Mouse (Mus musculus): ENCODE measurements around the gene Arfgef2. TPM values are rescaled to one million over a fixed set of nuclear protein-coding genes. Genes with fewer than 3 reads are reported as not detected.
A peak's percentile ranks its signal among the peaks of the same experiment; 100 is the strongest.

Gene Arfgef2
- polyA plus RNA-seq, 1 experiment from 2014 or later: 4.1 TPM

DNA sequence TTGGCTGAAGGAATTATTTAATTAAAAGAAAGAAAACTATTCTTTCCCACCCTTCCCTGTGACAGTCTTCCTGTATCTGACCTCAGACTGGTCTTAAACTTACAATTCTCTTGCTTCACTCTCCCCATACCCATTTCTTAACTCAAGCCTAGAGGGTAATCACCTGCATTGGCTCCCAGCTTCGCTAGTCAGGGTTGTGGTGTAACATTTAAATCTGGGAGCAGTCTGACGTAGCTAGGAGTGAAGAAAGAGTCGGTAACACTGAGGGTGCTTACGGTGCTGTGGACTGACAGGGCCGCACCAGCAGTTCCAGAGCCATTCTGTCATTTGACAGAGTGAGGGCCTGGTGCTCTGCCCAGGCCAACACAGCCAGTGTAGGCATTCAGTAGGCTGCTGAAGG lies 87.6 kb downstream of the Arfgef2 start:
- peaks cover 50% of the 10 kb centered on the region for H3K36me3 ChIP-seq
- H3K27me3 ChIP-seq (replicated peaks): no peaks in the 10 kb centered on the region
- no peak overlapping the region for H3K27ac ChIP-seq (replicated peaks)
- ATAC-seq (ENCODE audit: low FRiP score): no peak
- H3K4me2 ChIP-seq: no peak overlapping the region
- H3K4me1 ChIP-seq: no peaks in the 10 kb centered on the region
- no peak overlapping the region for H3K9ac ChIP-seq (replicated peaks)
- H3K9me3 ChIP-seq (replicated peaks): no peaks in the 10 kb centered on the region
- WGBS: 94% methylated on average over 5 of the region's 5 CpGs
- H3K4me3 ChIP-seq (replicated peaks): no peak overlapping the region

DNA sequence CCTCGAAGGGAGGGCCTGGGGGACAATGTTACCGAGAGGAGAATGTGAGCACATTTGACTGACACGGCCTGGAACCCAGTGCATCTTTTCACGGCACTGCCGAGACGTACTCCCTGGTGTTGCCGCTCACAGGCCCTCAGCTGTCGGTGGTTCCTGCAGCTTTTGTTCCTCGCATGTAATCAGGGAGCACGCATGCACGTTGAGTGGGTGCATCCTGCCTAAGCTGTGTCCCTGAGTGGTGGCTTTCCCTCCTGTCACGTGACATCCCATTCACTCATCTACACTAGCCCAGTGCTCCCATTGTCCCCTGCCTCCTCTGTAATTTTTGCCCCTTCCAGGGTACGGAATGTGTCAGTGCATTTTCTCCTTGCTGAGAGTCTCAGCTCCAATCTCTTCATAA lies 91.0 kb downstream of the Arfgef2 start:
- H3K27me3 ChIP-seq (replicated peaks): no peaks in the 10 kb centered on the region
- no peak overlapping the region for H3K9ac ChIP-seq (replicated peaks)
- peaks cover 38% of the 10 kb centered on the region for H3K36me3 ChIP-seq
- H3K9me3 ChIP-seq (replicated peaks): no peaks in the 10 kb centered on the region
- H3K4me2 ChIP-seq: no peak overlapping the region
- H3K4me3 ChIP-seq (replicated peaks): no peak overlapping the region
- 68% methylated on average over 13 of the region's 13 CpGs for WGBS
- H3K4me1 ChIP-seq: no peaks in the 10 kb centered on the region
- no peak for ATAC-seq (ENCODE audit: low FRiP score)
- no peak overlapping the region for H3K27ac ChIP-seq (replicated peaks)

DNA sequence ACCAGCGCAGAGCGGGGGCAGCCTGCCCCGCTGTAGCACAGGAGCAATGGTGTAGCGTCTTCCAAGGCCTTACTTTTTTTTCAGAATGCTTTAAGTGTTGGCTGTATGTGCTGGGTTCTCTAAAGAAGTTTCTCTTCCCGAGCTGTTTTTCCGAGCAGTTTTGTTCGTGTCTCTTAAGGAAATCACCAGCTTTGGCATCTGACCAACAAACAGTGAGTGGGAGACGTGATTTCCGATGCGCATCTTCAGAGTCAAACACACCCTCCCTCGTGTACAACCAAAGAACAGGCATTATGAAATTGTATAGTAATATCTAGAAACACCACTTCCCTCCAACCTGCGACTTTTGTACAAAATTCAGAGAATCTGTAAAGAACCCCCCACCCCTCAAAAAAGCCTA lies 91.6 kb downstream of the Arfgef2 start:
- H3K4me1 ChIP-seq: no peaks in the 10 kb centered on the region
- no peak overlapping the region for H3K9ac ChIP-seq (replicated peaks)
- no peak for ATAC-seq (ENCODE audit: low FRiP score)

DNA sequence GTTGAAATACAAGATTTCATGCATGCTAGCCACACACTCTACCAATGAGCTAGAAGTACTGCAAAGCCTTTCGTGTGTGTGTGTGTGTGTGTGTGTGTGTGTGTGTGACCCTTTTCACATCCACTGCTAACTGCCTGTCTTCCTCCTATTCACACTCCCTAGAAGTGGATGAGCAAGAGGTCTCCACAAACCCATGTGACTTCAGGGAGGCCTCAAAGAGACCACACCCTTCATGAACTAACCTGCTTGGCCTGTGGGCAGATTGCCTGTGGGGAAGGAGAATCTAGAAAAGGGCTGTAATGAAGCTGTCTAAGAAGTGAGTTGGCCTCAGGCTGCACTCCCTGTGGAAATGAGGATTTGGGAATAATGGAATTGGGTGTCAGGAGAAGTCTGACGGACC lies 93.8 kb downstream of the Arfgef2 start:
- peaks cover 14% of the 10 kb centered on the region for H3K36me3 ChIP-seq
- whole genome bisulfite sequencing: 77% methylated on average over 2 of the region's 2 CpGs
- H3K4me2 ChIP-seq: no peak overlapping the region
- H3K27ac ChIP-seq (replicated peaks): no peak overlapping the region
- H3K27me3 ChIP-seq (replicated peaks): no peaks in the 10 kb centered on the region
- no peak overlapping the region for H3K4me3 ChIP-seq (replicated peaks)
- H3K9me3 ChIP-seq (replicated peaks): no peaks in the 10 kb centered on the region
- H3K9ac ChIP-seq (replicated peaks): no peak overlapping the region
- no peaks in the 10 kb centered on the region for H3K4me1 ChIP-seq
- ATAC-seq (ENCODE audit: low FRiP score): no peak

More for the DNA sequence above, 91.6 kb downstream of the Arfgef2 start:
- 83% methylated on average over 12 of the region's 12 CpGs for WGBS
- H3K4me3 ChIP-seq (replicated peaks): no peak overlapping the region
- no peaks in the 10 kb centered on the region for H3K9me3 ChIP-seq (replicated peaks)
- peaks cover 32% of the 10 kb centered on the region for H3K36me3 ChIP-seq
- no peak overlapping the region for H3K4me2 ChIP-seq
- no peaks in the 10 kb centered on the region for H3K27me3 ChIP-seq (replicated peaks)
- H3K27ac ChIP-seq (replicated peaks): no peak overlapping the region

DNA sequence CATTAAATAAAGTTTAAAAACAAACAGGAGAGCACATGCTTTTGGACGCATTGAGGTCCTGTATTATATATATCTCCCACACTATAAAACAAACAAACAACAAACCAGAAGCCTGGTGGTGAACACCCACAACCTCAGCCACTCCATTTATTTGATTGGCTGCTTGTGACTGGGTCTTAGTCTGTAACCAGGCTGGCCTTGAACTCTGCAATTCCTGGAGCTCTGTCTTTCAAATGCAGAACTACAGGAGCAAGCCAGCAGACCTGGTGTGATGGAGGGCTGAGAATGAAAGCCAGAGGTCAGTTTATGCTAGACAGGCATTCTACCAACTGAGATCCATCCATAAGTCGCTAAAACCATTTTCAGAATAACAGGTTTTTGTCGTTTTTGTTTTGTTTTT lies 94.4 kb downstream of the Arfgef2 start:
- H3K27ac ChIP-seq (replicated peaks): no peak overlapping the region
- no peak for ATAC-seq (ENCODE audit: low FRiP score)
- H3K9me3 ChIP-seq (replicated peaks): no peaks in the 10 kb centered on the region
- 78% methylated on average over 3 of the region's 3 CpGs for WGBS
- peaks cover 8% of the 10 kb centered on the region; the same call in 1 of the 2 replicates for H3K36me3 ChIP-seq
- no peak overlapping the region for H3K4me2 ChIP-seq
- H3K4me1 ChIP-seq: no peaks in the 10 kb centered on the region
- H3K9ac ChIP-seq (replicated peaks): no peak overlapping the region
- no peaks in the 10 kb centered on the region for H3K27me3 ChIP-seq (replicated peaks)
- H3K4me3 ChIP-seq (replicated peaks): no peak overlapping the region

DNA sequence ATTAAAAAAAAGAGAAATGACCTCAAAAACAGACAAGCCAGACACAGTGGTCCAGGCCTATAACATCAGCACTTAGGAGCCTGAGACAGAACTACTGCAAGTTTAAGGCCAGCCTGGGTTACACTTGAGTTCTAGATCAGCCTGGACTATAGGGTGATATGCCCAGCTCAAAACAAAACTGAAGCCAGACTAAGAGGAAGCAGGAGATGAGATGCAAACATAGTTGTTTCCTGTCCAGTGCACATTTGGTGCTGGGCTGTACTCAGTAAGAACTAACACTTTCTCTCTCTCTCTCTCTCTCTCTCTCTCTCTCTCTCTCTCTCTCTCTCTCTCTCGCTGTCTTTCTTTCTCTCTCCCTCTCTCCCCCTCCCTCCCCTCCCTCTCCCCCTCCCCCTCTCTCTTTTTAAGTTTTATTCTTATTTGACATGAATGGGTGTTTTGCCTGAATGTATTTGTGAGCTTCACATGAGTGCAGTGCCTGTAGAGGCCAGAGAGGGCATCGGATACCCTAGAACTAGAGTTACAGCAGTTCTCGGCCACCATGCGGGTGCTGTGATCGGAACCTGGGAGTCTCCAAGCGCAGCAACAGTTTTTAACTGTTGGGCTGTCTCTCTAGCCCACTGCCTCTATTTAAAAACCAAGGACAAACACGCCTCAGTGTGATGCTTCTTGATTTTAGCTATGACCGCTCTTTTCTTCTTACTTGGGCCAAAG lies 95.6 kb downstream of the Arfgef2 start:
- Histone ChIP-seq H3K4me3 (replicated peaks) (no peak overlapping the region), H3K36me3 (0 out of 2 replicates have a peak, but pooled peaks cover 2% of the 10 kb centered on the region), H3K9ac (replicated peaks) (no peak overlapping the region), H3K27ac (replicated peaks) (no peak overlapping the region), H3K4me1 (peaks cover 5% of the 10 kb centered on the region), H3K27me3 (replicated peaks) (no peaks in the 10 kb centered on the region), H3K4me2 (no peak overlapping the region), H3K9me3 (replicated peaks) (no peaks in the 10 kb centered on the region)
- no peak for ATAC-seq (ENCODE audit: low FRiP score)
- 89% methylated on average over 8 of the region's 8 CpGs for WGBS

DNA sequence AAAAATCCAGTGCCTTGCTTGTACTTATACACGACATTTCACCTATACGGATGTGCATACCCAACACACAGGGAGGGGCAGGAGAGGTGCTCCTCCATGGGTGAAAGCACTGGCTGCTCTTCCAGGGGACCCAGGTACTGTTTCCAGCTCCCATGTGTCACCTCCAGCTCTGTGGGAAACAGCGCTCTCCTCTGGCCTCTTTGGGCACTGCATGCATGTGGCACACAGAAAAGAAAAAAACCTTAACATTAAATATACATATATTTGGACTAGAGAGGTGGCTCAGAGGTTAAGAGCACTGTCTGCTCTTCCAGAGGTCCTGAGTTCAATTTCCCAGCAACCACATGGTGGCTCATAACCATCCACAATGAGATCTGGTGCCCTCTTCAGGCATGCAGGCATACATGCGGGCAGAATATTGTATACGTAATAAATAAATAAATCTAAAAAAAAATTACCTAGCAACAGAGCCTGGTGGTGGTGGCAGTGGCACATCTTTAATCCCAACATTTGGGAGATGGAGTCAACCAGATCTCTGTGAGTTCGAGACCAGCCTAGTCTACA lies 98.4 kb downstream of the Arfgef2 start:
- H3K36me3 ChIP-seq: no peaks in the 10 kb centered on the region
- H3K27me3 ChIP-seq (replicated peaks): no peaks in the 10 kb centered on the region
- no peak overlapping the region for H3K27ac ChIP-seq (replicated peaks)
- no peak overlapping the region for H3K4me3 ChIP-seq (replicated peaks)
- H3K4me1 ChIP-seq: peaks cover 19% of the 10 kb centered on the region
- H3K9ac ChIP-seq (replicated peaks): no peak overlapping the region
- no peak for ATAC-seq (ENCODE audit: low FRiP score)
- H3K9me3 ChIP-seq (replicated peaks): no peaks in the 10 kb centered on the region
- H3K4me2 ChIP-seq: no peak overlapping the region
- 93% methylated on average over 6 of the region's 6 CpGs for WGBS

DNA sequence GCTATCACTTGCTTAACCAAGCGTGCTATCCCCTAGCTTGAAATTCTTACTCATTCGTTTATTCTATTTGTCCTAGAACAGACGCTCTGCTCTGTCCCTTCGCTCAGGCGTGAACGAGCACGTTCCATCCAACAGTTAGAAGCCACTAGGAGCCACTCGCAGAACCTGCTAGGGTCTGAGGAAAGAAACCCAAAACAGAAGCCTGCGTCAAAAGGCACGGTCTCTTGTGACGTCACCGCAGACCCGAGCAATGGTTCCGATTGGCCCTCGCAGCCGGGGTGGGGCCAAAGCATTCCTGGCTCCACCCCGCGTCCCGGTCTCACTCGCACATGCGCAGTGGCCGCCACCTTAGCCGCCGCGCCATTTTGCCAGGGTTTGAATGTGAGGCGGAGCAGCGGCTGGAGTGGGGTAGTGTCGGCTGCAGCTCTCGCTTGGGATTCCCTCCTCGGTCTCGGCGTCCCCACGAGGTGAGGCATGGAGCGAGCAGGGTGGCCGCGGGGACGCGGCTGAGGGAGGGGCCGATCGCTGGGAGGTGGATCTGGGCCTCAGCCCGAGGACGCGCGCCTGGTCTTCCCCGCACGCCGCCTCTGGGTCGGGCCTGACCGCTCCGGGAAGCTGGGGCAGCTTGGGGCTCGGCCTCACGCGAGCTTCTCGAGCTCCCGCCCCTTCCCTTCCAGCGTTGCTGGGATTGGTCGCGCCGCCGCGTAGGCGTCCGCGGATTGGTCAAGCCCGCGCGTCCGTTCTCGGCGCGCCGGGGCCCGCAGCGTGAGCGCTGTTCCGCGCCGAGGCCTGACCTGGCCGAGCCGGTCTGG lies 100.5 kb downstream of the Arfgef2 start, which contains the start of gene Cse1l:
TSS of gene Cse1l (plus strand) at position 330 of the 812 bp plus-strand sequence.
- WGBS: under 1% methylated on average over 80 of the region's 80 CpGs
- Histone ChIP-seq H3K9me3 (replicated peaks) (no peaks in the 10 kb centered on the region), H3K36me3 (no peaks in the 10 kb centered on the region), H3K27ac (replicated peaks) (peak within 1 kb of the TSS; percentile 98), H3K4me3 (replicated peaks) (peak within 1 kb of the TSS; percentile 86), H3K27me3 (replicated peaks) (no peaks in the 10 kb centered on the region), H3K4me1 (peaks cover 19% of the 10 kb centered on the region), H3K4me2 (peak within 1 kb of the TSS; percentile 91), H3K9ac (replicated peaks) (peak within 1 kb of the TSS; percentile 93)
- peak; percentile 97 for ATAC-seq (ENCODE audit: low FRiP score)

DNA sequence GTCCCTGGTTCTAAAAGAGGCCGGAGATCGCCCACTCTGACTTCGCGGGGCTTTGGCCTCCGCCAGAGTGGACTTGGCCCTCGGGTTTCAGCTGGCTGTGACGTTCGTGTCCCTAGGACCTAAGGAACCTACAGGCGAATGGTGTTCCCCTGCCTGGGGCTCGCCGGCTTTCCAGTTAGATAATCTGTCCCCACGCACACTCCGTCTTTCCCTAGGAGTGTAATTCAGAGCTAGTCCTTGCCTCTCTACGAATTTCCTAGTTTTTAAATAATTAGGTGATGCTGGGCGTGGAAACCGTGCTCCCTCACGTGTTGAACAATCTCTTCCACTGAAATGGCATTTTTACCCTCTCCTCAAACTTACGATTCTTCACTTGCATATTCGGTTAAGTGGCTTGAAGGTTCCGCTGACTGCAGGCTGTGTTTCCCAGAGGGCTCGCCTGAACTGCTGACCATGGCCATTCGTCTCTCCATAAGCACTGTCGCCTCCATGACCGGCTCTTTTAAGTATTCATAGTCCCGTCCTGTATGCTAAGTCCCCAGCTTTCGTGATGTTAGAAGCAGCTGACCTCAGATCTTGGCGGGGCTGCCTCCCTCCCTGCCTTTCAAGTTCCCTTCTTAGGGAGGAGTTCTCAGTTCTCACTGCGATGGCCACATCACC lies 101.3 kb downstream of the Arfgef2 start:
- no peaks in the 10 kb centered on the region for H3K9me3 ChIP-seq (replicated peaks)
- H3K27ac ChIP-seq (replicated peaks): peak overlapping the region; percentile 98
- peak overlapping the region; percentile 91 for H3K4me2 ChIP-seq
- peak; percentile 21; the same call in 1 of the 2 replicates for ATAC-seq (ENCODE audit: low FRiP score)
- peak overlapping the region; percentile 93 for H3K9ac ChIP-seq (replicated peaks)
- no peaks in the 10 kb centered on the region for H3K27me3 ChIP-seq (replicated peaks)
- under 1% methylated on average over 28 of the region's 28 CpGs for WGBS
- peak overlapping the region; percentile 86 for H3K4me3 ChIP-seq (replicated peaks)
- no peaks in the 10 kb centered on the region for H3K36me3 ChIP-seq
- H3K4me1 ChIP-seq: peaks cover 19% of the 10 kb centered on the region

DNA sequence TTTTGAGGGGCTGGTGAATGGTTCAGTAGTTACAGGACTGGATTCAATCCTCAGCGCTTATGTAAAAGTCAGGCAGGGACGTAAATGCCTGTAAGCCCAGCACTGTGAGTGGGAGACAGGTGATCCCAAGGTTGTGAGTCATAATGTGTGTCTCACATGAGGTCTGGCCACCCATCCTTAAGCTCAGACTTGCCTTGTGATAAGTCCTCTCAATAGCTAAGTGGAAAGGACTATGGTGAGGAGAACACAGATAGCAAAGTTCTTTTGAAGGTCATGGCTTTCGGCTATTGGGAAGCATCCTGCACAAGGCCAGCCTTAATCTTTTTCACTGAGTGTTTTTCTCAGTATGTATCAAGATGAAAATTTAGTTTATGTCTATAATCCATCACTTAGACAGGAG lies 104.3 kb downstream of the Arfgef2 start:
- Histone ChIP-seq H3K27me3 (replicated peaks) (no peaks in the 10 kb centered on the region), H3K9me3 (replicated peaks) (no peaks in the 10 kb centered on the region), H3K4me2 (no peak overlapping the region), H3K4me1 (peaks cover 19% of the 10 kb centered on the region), H3K36me3 (no peaks in the 10 kb centered on the region), H3K9ac (replicated peaks) (no peak overlapping the region), H3K4me3 (replicated peaks) (no peak overlapping the region), H3K27ac (replicated peaks) (no peak overlapping the region)
- ATAC-seq (ENCODE audit: low FRiP score): no peak
- WGBS: 98% methylated on average over 3 of the region's 3 CpGs

DNA sequence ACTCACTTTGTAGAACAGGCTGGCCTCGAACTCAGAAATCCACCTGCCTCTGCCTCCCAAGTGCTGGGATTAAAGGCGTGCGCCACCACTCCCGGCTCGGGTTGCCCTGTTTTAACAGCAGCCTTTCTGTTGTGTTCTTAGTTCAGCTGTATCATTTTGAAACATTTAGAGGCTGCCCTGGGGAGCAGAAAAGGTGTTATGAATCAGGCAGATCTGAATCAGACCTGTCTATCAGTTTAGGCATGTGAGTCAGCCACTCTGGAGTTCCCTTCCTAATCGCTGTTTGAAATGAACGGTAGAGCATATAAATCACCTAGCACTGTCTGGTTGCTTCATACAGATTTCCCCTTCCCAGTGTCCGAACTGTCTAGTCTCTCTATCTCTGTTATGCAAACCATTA lies 105.1 kb downstream of the Arfgef2 start:
- Histone ChIP-seq H3K4me3 (replicated peaks) (no peak overlapping the region), H3K27ac (replicated peaks) (no peak overlapping the region), H3K4me1 (peaks cover 15% of the 10 kb centered on the region), H3K36me3 (no peaks in the 10 kb centered on the region), H3K9me3 (replicated peaks) (no peaks in the 10 kb centered on the region), H3K27me3 (replicated peaks) (no peaks in the 10 kb centered on the region), H3K4me2 (no peak overlapping the region), H3K9ac (replicated peaks) (no peak overlapping the region)
- 89% methylated on average over 8 of the region's 8 CpGs for WGBS
- no peak for ATAC-seq (ENCODE audit: low FRiP score)
